Mouse (Mus musculus) erythroblast, embryonic 14.5 days (primary cell): ENCODE measurements around the gene 1700123L14Rik. TPM values are rescaled to one million over a fixed set of nuclear protein-coding genes. Genes with fewer than 3 reads are reported as not detected.

Experiments used
- H3K27me3 ChIP-seq: 2 replicates; pipeline ENCODE4 v1.6.1; 2012; ENCODE audit warnings: inconsistent platforms; ENCODE audit not compliant: control insufficient read depth
- H3K36me3 ChIP-seq: 2 replicates; pipeline ENCODE4 v1.6.1; 2012; ENCODE audit warnings: mild to moderate bottlenecking, inconsistent platforms; ENCODE audit not compliant: control insufficient read depth
- H3K4me1 ChIP-seq: 2 replicates; pipeline ENCODE4 v1.6.1; 2012; ENCODE audit warnings: inconsistent platforms; ENCODE audit not compliant: control insufficient read depth
- H3K4me3 ChIP-seq: replicated peaks from 2 replicates; pipeline ENCODE3; 2012; ENCODE audit warnings: moderate library complexity, mild to moderate bottlenecking, inconsistent platforms
- H3K9me3 ChIP-seq: 2 replicates; pipeline ENCODE4 v1.6.1; 2012; ENCODE audit warnings: low read length, inconsistent platforms, mixed read lengths; ENCODE audit not compliant: control insufficient read depth
- GATA1 ChIP-seq: IDR thresholded peaks from 2 replicates; pipeline ENCODE4 v1.6.1; 2012; ENCODE audit warnings: low read length, inconsistent platforms, mixed read lengths
- TAL1 ChIP-seq: IDR thresholded peaks from 3 replicates; pipeline ENCODE4 v1.6.1; 2012; ENCODE audit warnings: low read length, inconsistent platforms, mixed read lengths
- polyA plus RNA-seq: library from polyadenylated mRNA; stranded (reverse); fragments of >175 nt; gene quantifications from 2 replicates; pipeline ENCODE4 v1.2.3, GENCODE M21; 2012

Gene 1700123L14Rik
- polyA plus RNA-seq, 1 experiment = not detected

GRCm38 (mm10) chr6:96116534-96117272, 49.3 kb downstream of the 1700123L14Rik start:
- Histone ChIP-seq H3K4me3 (peak overlapping the region; percentile 42), H3K9me3 (peaks cover 3% of the 10 kb centered on the region; the same call in 1 of the 2 replicates), H3K36me3 (no peaks in the 10 kb centered on the region), H3K27me3 (peaks cover 8% of the 10 kb centered on the region), H3K4me1 (no peaks in the 10 kb centered on the region)
- TF ChIP-seq TAL1 = no peak

- H3K27me3 ChIP-seq = peaks cover 8% of the 10 kb centered on the region
- peak overlapping the region; percentile 42 for H3K4me3 ChIP-seq
- TF ChIP-seq TAL1 = no peak
- TF ChIP-seq GATA1 = no peak
- H3K9me3 ChIP-seq = peaks cover 3% of the 10 kb centered on the region; the same call in 1 of the 2 replicates
- no peaks in the 10 kb centered on the region for H3K36me3 ChIP-seq
- H3K4me1 ChIP-seq = no peaks in the 10 kb centered on the region
These were observed 49.9 kb downstream of the 1700123L14Rik start for GRCm38 (mm10) chr6:96116148-96116533.

Other genes with a start within 250 kb of the 1700123L14Rik start
- not detected in 2 replicates for gene Fam19a1, start 53.1 kb downstream of the 1700123L14Rik start, polyA plus RNA-seq